Mouse (Mus musculus) cortical plate, adult 2 months (tissue): ENCODE results near the gene Gm21985. TPM values are rescaled to one million over a fixed set of nuclear protein-coding genes. Genes with fewer than 3 reads are reported as not detected.
A peak's percentile ranks its signal among the peaks of the same experiment; 100 is the strongest.

Experiments
- H3K27ac ChIP-seq: fragments of 200-500 bp; 2 replicates; pipeline ENCODE4 v1.5.1; 2012; ENCODE audit warnings: low read length, control low read depth, inconsistent platforms; ENCODE audit not compliant: insufficient read depth
- H3K4me1 ChIP-seq: fragments of 200-500 bp; 2 replicates; pipeline ENCODE4 v1.6.1; 2011; ENCODE audit warnings: low read length; ENCODE audit not compliant: control insufficient read depth, insufficient read depth
- H3K4me3 ChIP-seq: fragments of 200-500 bp; 2 replicates; pipeline ENCODE4 v1.5.1; 2011; ENCODE audit warnings: mild to moderate bottlenecking, low read length, control low read depth; ENCODE audit not compliant: insufficient read depth
- CTCF ChIP-seq: fragments of 200-500 bp; IDR thresholded peaks from 2 replicates; pipeline ENCODE4 v1.5.1; 2011; ENCODE audit warnings: mild to moderate bottlenecking, control low read depth, low read length; ENCODE audit not compliant: insufficient read depth; ENCODE audit errors: extremely low read depth
- POLR2A ChIP-seq: fragments of 200-500 bp; IDR thresholded peaks from 2 replicates; pipeline ENCODE4 v1.6.1; 2011; ENCODE audit warnings: mild to moderate bottlenecking, low read length, control low read depth; ENCODE audit not compliant: insufficient read depth; ENCODE audit errors: extremely low read depth
- polyA plus RNA-seq: library from polyadenylated mRNA; depleted of rRNA; stranded (reverse); fragments of >200 nt; gene quantifications from 2 replicates; pipeline ENCODE4 v1.2.3, GENCODE M21; 2012

The Gm21985 gene
- polyA plus RNA-seq, 1 experiment, result 0.13 TPM

GRCm38 (mm10) chr2:112353685-112354455 is 87.8 kb downstream of the Gm21985 start:
- no peaks in the 10 kb centered on the region for H3K4me1 ChIP-seq
- H3K27ac ChIP-seq, result no peak overlapping the region
- no peak overlapping the region for H3K4me3 ChIP-seq
- TF ChIP-seq POLR2A (no peak), CTCF (no peak)

GRCm38 (mm10) chr2:112359611-112360010 is 93.5 kb downstream of the Gm21985 start:
- no peak for TF ChIP-seq POLR2A
- TF ChIP-seq CTCF, result no peak
- Histone ChIP-seq H3K27ac (no peak overlapping the region), H3K4me1 (no peaks in the 10 kb centered on the region), H3K4me3 (no peak overlapping the region)

GRCm38 (mm10) chr2:112360012-112360780 is 94.1 kb downstream of the Gm21985 start:
- Histone ChIP-seq H3K27ac (no peak overlapping the region), H3K4me1 (no peaks in the 10 kb centered on the region), H3K4me3 (no peak overlapping the region)
- no peak for TF ChIP-seq CTCF
- no peak for TF ChIP-seq POLR2A

- TF ChIP-seq CTCF, result no peak
- no peak for TF ChIP-seq POLR2A
- Histone ChIP-seq H3K4me3 (no peak overlapping the region), H3K27ac (no peak overlapping the region), H3K4me1 (no peaks in the 10 kb centered on the region)
Measured at GRCm38 (mm10) chr2:112360781-112361169, 94.7 kb downstream of the Gm21985 start.

- Histone ChIP-seq H3K4me3 (peak overlapping the region; percentile 85), H3K27ac (no peak overlapping the region), H3K4me1 (no peaks in the 10 kb centered on the region)
- no peak for TF ChIP-seq POLR2A
- no peak for TF ChIP-seq CTCF
Measured at GRCm38 (mm10) chr2:112367222-112367621, 101.1 kb downstream of the Gm21985 start.

- TF ChIP-seq CTCF (no peak), POLR2A (peak; percentile 95)
- no peaks in the 10 kb centered on the region for H3K4me1 ChIP-seq
- peak within 1 kb of the TSS; percentile 85 for H3K4me3 ChIP-seq
- H3K27ac ChIP-seq, result peak within 1 kb of the TSS; percentile 81
Measured at GRCm38 (mm10) chr2:112367726-112368673, 101.9 kb downstream of the Gm21985 start, which contains the start of gene Emc4. TSS of gene Emc4 (minus strand) at chr2:112368027.

GRCm38 (mm10) chr2:112369941-112370340 is 103.8 kb downstream of the Gm21985 start:
- no peak overlapping the region for H3K4me3 ChIP-seq
- no peaks in the 10 kb centered on the region for H3K4me1 ChIP-seq
- H3K27ac ChIP-seq, result no peak overlapping the region
- no peak for TF ChIP-seq CTCF
- TF ChIP-seq POLR2A, result no peak

- Histone ChIP-seq H3K4me1 (no peaks in the 10 kb centered on the region), H3K4me3 (no peak overlapping the region)
- TF ChIP-seq CTCF, result no peak
- TF ChIP-seq POLR2A, result no peak
Measured at GRCm38 (mm10) chr2:112373141-112373540, 107.0 kb downstream of the Gm21985 start.

GRCm38 (mm10) chr2:112374610-112375009 is 108.5 kb downstream of the Gm21985 start:
- no peak overlapping the region for H3K27ac ChIP-seq
- no peak overlapping the region for H3K4me3 ChIP-seq
- no peaks in the 10 kb centered on the region for H3K4me1 ChIP-seq
- TF ChIP-seq CTCF (no peak), POLR2A (no peak)

More at GRCm38 (mm10) chr2:112373141-112373540, 107.0 kb downstream of the Gm21985 start:
- H3K27ac ChIP-seq, result no peak overlapping the region
